Mouse (Mus musculus) left cerebral cortex, adult 11 months (tissue): ENCODE measurements at regions not wholly inside any gene's neighbourhood (a gene's known extent, or its start where the extent isn't known, plus 50 kb on each side); places are given as distances from the start of the nearest gene placed in this dataset.
A peak's percentile ranks its signal among the peaks of the same experiment; 100 is the strongest.

Experiments
- DNase-seq: peaks from one replicate; pipeline ENCODE4 v3.0.0; 2022; ENCODE audit warnings: low spot score

DNA sequence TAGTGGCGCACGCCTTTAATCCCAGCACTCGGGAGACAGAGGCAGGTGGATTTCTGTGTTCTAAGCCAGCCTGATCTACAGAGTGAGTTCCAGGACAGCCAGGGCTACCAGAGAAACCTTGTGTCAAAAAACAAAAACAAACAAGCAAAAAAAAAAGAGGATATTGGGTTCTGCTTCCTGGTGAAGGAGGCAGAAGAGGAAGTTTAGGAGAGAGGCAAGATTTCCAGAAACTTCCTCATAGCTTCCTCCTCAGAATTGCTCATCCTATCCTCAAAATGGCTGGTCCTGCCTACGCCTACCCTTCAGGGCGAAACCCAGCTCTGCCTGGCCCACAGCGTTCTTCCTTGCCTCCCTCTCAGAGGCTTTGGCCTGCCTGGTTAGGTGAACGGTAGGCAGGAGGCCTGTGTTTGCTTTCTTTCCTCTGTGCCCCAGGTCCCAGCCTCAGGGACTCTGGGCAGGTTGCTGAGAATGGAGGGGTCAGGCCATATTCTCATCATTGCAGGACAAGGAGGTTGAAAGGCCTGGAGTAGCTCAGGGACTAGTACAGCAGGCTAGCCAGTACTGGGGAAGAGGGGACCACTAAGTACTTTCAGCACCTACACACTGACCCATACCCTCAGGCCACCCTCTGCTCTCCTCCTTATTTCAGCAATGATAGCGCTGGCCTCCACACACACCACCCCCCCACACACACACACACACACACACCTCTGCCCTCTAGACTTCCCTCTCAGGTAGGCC is 79.6 kb downstream of the Zfp36l2 start:
- no peak for DNase-seq

GRCm38 (mm10) chr17:84107497-84107896 is 80.2 kb downstream of the Zfp36l2 start:
- no peak for DNase-seq

GRCm38 (mm10) chr17:84104242-84104641 is 83.5 kb downstream of the Zfp36l2 start:
- DNase-seq: no peak

DNA sequence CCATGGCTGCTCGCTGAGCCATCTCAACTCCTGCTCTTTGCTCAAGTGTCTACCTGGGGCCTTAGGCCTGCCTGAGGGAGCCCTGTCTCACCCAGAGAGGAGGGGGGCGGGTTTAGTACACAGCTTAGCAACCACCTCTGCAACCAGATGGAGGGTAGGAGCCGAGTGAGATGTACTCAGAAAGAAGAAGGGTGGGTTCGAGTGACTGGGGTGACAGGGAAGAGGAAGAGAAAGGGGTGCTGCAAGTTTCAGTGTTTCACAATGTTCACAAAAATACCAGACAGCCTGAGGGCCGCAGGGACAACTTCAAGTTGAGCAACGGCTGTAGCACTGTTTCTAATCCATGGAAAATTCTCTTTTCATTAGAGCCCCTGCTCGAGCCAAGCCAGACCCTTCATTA is 84.4 kb downstream of the Zfp36l2 start:
- DNase-seq: no peak

- DNase-seq: no peak
Observed at GRCm38 (mm10) chr17:84101652-84102051, 86.1 kb downstream of the Zfp36l2 start.

DNA sequence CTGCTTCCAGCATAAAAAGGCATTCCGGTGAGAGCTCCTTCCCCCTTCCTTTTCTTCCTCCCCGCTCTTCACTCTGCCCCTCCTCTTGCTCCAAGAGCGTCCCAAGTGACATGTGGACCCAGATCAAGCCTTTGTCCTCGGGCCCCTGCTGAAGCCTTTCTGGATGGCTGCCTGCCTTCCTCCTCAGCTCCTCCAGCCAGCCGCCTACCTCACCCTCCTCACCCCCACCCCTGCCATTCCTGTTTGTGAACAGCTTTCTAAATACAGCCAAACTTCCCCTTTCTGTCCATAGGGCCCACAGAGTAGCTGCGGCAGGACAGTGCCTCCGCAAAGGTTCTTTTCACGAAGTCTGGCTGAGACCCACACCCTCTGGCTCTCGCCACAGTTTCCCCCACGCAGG is 87.2 kb downstream of the Zfp36l2 start:
- no peak for DNase-seq

DNA sequence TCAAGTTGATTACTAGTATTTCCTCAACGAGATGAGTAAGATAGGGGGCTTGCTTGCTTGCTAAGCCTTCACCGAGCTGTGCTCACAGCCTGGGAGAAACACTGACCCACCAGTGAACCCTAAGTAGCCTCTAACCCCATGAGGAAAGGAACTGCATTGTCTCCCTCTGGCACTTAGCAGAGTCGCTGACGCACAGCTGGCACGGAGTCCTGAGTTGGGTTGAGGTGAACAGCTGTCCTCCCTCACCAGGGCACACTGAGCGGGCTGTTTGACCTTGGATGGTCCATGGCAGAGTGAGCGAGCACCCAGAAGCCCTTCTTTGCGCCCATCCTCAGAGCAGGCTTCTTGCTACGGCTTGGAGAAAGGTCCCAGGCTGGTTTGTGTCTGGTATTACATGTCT is 88.0 kb downstream of the Zfp36l2 start:
- DNase-seq: no peak

DNA sequence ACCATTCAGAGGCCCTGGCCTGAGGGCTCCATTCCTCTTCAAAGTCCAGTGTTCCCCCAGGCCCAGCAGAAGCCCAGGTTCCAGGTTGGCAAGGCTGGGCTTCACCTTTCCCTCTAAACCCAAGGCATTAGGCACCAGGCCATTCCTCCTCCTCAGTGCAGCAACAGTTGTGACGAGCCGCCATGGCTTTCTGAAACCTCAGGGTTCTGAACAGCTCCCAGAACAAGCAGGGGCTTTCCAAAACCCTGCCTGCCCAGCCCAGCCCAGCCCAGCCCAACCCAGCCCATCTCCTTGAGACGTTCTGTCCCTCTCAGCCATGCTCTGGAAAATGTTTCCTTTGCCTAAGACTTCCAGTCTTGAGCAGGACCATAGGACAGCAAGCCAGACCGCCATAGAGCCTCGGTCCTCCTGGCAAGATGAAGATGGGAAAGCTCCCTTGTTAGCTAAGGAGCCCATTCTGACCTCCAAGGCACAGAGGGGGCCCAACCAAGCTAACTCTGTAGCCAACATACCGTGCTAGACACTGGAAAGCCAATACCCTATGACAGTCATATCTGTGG is 89.8 kb downstream of the Zfp36l2 start:
- DNase-seq: no peak

DNA sequence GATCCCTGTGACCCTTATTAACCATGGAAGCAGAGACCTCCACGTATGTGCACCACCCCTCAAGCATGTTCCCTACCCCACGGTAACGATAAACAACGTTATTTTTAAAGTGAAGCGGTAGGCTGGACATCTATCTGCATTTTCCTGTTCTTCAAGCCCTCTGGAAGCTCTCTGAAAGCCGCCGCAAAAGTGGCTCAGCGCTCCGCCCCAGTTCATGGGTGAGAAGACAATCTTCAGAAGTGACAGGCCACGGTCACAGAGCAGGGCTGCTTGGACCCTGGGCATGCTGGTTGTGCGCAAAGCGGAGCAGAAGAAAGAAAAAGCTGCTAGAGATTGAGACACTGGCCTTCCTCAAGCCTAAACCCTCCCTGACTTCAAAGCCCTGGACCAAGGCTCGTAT is 90.5 kb downstream of the Zfp36l2 start:
- no peak for DNase-seq

DNA sequence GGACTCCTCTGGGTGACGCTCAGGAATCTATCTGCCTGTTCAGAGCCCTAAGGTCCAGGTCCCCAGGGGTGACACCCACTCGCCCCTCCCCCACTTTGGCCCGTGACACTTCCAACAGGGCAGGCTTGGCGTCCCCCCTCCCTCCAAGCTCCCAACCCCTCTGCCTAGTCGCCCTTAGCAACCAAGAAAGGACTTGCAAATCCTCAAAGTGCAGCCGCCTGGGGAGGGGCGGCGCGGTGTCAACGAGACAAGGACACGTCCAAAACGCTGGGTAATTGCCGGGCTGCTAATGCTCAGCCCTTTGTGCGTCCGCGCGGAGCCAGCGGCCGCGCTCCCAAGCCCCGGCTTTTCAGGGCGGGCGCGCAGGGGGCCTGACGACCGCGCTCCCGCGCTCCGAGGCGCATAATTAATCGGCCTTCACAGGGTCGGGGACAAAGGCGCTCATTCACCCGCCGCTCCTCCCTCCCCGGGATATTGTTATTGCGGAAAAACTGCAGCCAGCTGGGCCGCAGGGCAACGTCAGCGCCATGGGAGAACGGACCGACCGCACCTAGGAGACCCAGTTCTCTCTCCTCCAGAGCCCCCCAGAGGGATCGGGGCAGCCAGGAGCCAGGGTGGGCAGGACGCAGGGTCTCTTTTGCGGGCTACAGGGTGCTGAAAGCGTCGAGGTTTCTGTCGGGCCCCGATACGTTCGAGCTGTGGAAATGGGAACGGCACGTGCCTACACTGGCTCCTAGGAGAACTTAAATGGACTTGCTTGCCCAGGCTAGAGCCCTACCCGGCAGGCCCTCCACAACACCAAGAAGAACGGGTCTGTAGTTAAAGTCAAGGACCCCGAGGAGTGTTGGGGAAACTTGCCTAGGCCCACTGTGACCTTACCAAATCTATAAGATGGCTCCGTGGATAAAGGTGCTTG is 91.1 kb downstream of the Zfp36l2 start:
- DNase-seq: peak; percentile 70

DNA sequence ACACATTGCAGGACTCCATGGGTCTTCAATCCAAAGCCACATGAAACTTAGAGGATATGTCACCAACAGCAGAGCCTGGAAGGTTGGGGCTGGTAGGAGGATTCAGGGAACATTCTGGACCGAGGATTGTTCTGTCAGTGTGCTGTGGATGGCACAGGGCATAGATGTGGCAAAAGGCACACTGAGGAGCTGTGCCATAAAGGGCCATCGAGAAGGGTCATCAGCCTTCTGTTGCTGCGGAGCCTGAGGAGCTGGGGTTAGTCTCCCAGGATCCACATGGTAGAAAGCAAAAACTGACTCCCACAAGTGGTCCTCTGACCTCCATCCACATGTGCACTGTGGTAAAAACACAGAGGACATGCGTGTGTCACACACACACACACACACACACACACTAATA is 91.9 kb downstream of the Zfp36l2 start:
- no peak for DNase-seq

DNA sequence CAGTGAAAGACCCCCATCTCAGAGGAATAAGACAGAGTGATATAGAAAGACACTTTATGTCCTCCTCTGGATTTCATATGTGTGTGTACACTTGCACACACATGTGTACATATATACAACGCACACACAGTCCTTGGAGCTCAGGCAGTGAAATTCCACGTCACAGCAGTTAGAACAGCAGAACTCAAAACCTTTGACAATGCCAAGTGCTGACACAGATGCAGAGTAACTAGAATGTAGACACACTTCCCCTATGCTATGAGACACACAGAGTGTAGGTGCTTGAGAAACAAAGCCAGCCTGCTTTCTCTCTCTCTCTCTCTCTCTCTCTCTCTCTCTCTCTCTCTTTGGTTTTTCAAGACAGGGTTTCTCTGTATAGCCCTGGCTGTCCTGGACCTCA is 92.7 kb downstream of the Zfp36l2 start:
- DNase-seq: no peak

GRCm38 (mm10) chr17:84086394-84086793 is 101.4 kb downstream of the Zfp36l2 start:
- DNase-seq: no peak

- no peak for DNase-seq
Observed at GRCm38 (mm10) chr17:84085721-84086120, 102.0 kb downstream of the Zfp36l2 start.

DNA sequence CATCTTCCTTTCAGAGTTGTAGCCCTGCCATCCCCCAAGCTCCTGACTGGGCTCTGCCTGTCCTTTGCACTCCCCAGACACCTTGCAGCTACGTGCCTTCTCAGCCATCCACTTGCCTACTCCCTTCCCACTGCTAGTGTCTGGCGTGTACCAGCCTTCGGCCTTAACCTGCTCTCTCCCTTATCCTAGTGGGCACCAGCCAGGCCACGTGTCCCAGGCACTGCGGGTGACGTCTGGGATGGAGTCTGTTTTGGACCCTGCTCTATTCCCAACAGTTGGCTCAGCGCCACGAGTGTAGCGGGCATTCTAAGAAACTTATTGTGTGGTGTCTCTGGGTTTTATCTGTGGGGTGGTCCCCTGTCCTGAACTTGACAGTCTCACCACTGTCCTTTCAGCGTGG is 102.5 kb downstream of the Zfp36l2 start:
- DNase-seq: no peak

GRCm38 (mm10) chr17:84083307-84084263 is 104.2 kb downstream of the Zfp36l2 start:
- no peak for DNase-seq

DNA sequence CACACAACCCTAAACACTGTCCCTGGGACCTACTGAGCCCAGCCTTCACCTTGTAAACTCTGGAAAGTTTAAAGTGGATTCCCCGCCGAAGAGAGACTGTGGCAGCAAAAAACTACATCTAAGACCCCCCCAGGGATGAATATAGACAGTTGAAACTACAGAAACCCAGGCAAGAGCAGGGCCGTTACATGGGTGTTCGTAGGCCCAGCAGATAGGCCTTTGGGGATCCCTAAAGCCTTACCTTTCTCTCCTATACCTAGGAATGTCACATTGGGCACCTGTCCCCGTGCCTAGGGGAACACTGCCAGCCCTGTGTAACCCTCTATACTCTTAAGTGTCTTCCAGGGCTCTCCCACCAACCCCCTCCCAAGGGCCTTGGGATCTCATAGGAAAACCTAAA is 105.2 kb downstream of the Zfp36l2 start:
- no peak for DNase-seq

GRCm38 (mm10) chr17:84081751-84082352 is 105.9 kb downstream of the Zfp36l2 start:
- peak; percentile 70 for DNase-seq

GRCm38 (mm10) chr17:84075081-84075938 is 112.4 kb downstream of the Zfp36l2 start:
- DNase-seq: no peak

- no peak for DNase-seq
Observed at GRCm38 (mm10) chr17:84074000-84074782, 113.6 kb downstream of the Zfp36l2 start.
